Mouse (Mus musculus): ENCODE data around the gene Slc13a4. TPM values are rescaled to one million over a fixed set of nuclear protein-coding genes. Genes with fewer than 3 reads are reported as not detected.

Slc13a4 gene
- polyA plus RNA-seq, 1 experiment from 2014 or later, result 0.21 TPM

- no peaks in the 10 kb centered on the region for H3K9me3 ChIP-seq (ENCODE audit: control insufficient read depth, low read length)
- WGBS, result 92% methylated on average over 7 of the region's 7 CpGs
- H3K27ac ChIP-seq (replicated peaks), result no peak overlapping the region
- no peak overlapping the region for H3K4me2 ChIP-seq (replicated peaks; ENCODE audit: low read depth)
- DNase-seq (ENCODE audit: low spot score) (no peak), ATAC-seq (ENCODE audit: low FRiP score, low TSS enrichment) (no peak)
- H3K9ac ChIP-seq (ENCODE audit: low read length), result no peak overlapping the region
- H3K27me3 ChIP-seq (ENCODE audit: control insufficient read depth, insufficient read depth, low read length), result no peaks in the 10 kb centered on the region
- H3K4me3 ChIP-seq (ENCODE audit: low read depth, low read length), result no peak overlapping the region
- H3K4me1 ChIP-seq (replicated peaks; ENCODE audit: control insufficient read depth, insufficient read depth), result no peaks in the 10 kb centered on the region
- no peaks in the 10 kb centered on the region for H3K36me3 ChIP-seq (ENCODE audit: control insufficient read depth, insufficient read depth, low read length)
- TF ChIP-seq CTCF (IDR thresholded peaks at IDR 0.05; ENCODE audit: low read depth) (no peak), EP300 (optimal IDR thresholded peaks at IDR 0.05) (no peak)
Measured at GRCm38 (mm10) chr6:35302581-35302980, 5.3 kb downstream of the Slc13a4 start.

- Histone ChIP-seq H3K36me3 (ENCODE audit: control insufficient read depth, insufficient read depth, low read length) (no peaks in the 10 kb centered on the region), H3K9me3 (ENCODE audit: control insufficient read depth, low read length) (no peaks in the 10 kb centered on the region), H3K4me3 (ENCODE audit: low read depth, low read length) (no peak overlapping the region), H3K4me2 (replicated peaks; ENCODE audit: low read depth) (no peak overlapping the region), H3K27me3 (ENCODE audit: control insufficient read depth, insufficient read depth, low read length) (no peaks in the 10 kb centered on the region), H3K9ac (ENCODE audit: low read length) (no peak overlapping the region), H3K27ac (replicated peaks) (no peak overlapping the region), H3K4me1 (replicated peaks; ENCODE audit: control insufficient read depth, insufficient read depth) (0 out of 2 replicates have a peak, but pooled peaks cover 2% of the 10 kb centered on the region)
- no peak for TF ChIP-seq CTCF (IDR thresholded peaks at IDR 0.05; ENCODE audit: low read depth)
- TF ChIP-seq EP300 (optimal IDR thresholded peaks at IDR 0.05), result no peak
- 69% methylated on average over 6 of the region's 6 CpGs for WGBS
- ATAC-seq (ENCODE audit: low FRiP score, low TSS enrichment) (no peak), DNase-seq (ENCODE audit: low spot score) (no peak)
Measured at GRCm38 (mm10) chr6:35298323-35298722, 9.6 kb downstream of the Slc13a4 start.

GRCm38 (mm10) chr6:35297516-35298227 lies 10.3 kb downstream of the Slc13a4 start:
- H3K4me3 ChIP-seq (ENCODE audit: low read depth, low read length), result no peak overlapping the region
- TF ChIP-seq EP300 (optimal IDR thresholded peaks at IDR 0.05), result no peak
- no peak for TF ChIP-seq CTCF (IDR thresholded peaks at IDR 0.05; ENCODE audit: low read depth)
- DNase-seq (ENCODE audit: low spot score), result no peak
- no peak overlapping the region for H3K9ac ChIP-seq (ENCODE audit: low read length)
- H3K4me2 ChIP-seq (replicated peaks; ENCODE audit: low read depth), result no peak overlapping the region
- no peak for ATAC-seq (ENCODE audit: low FRiP score, low TSS enrichment)
- H3K27ac ChIP-seq (replicated peaks), result no peak overlapping the region
- H3K36me3 ChIP-seq (ENCODE audit: control insufficient read depth, insufficient read depth, low read length), result no peaks in the 10 kb centered on the region
- 91% methylated on average over 7 of the region's 7 CpGs for WGBS
- H3K9me3 ChIP-seq (ENCODE audit: control insufficient read depth, low read length), result no peaks in the 10 kb centered on the region
- no peaks in the 10 kb centered on the region for H3K27me3 ChIP-seq (ENCODE audit: control insufficient read depth, insufficient read depth, low read length)
- 0 out of 2 replicates have a peak, but pooled peaks cover 2% of the 10 kb centered on the region for H3K4me1 ChIP-seq (replicated peaks; ENCODE audit: control insufficient read depth, insufficient read depth)

GRCm38 (mm10) chr6:35297001-35297400 lies 10.9 kb downstream of the Slc13a4 start:
- ATAC-seq (ENCODE audit: low FRiP score, low TSS enrichment), result no peak; the same call in 1 of the 2 replicates
- H3K4me2 ChIP-seq (replicated peaks; ENCODE audit: low read depth), result no peak overlapping the region

GRCm38 (mm10) chr6:35294964-35295363 lies 13.0 kb downstream of the Slc13a4 start:
- TF ChIP-seq CTCF (IDR thresholded peaks at IDR 0.05; ENCODE audit: low read depth) (no peak), EP300 (optimal IDR thresholded peaks at IDR 0.05) (no peak)
- ATAC-seq (ENCODE audit: low FRiP score, low TSS enrichment) (no peak), DNase-seq (ENCODE audit: low spot score) (no peak)
- no peak overlapping the region for H3K9ac ChIP-seq (ENCODE audit: low read length)
- no peaks in the 10 kb centered on the region for H3K27me3 ChIP-seq (ENCODE audit: control insufficient read depth, insufficient read depth, low read length)
- 0 out of 2 replicates have a peak, but pooled peaks cover 2% of the 10 kb centered on the region for H3K4me1 ChIP-seq (replicated peaks; ENCODE audit: control insufficient read depth, insufficient read depth)
- no peaks in the 10 kb centered on the region for H3K36me3 ChIP-seq (ENCODE audit: control insufficient read depth, insufficient read depth, low read length)
- no peak overlapping the region for H3K4me2 ChIP-seq (replicated peaks; ENCODE audit: low read depth)
- H3K4me3 ChIP-seq (ENCODE audit: low read depth, low read length), result no peak overlapping the region
- no peaks in the 10 kb centered on the region for H3K9me3 ChIP-seq (ENCODE audit: control insufficient read depth, low read length)
- H3K27ac ChIP-seq (replicated peaks), result no peak overlapping the region
- WGBS, result 72% methylated on average over 2 of the region's 2 CpGs

More at GRCm38 (mm10) chr6:35297001-35297400, 10.9 kb downstream of the Slc13a4 start:
- no peak for DNase-seq (ENCODE audit: low spot score)
- Histone ChIP-seq H3K4me1 (replicated peaks; ENCODE audit: control insufficient read depth, insufficient read depth) (0 out of 2 replicates have a peak, but pooled peaks cover 2% of the 10 kb centered on the region), H3K4me3 (ENCODE audit: low read depth, low read length) (no peak overlapping the region), H3K9ac (ENCODE audit: low read length) (no peak overlapping the region), H3K9me3 (ENCODE audit: control insufficient read depth, low read length) (no peaks in the 10 kb centered on the region), H3K27me3 (ENCODE audit: control insufficient read depth, insufficient read depth, low read length) (no peaks in the 10 kb centered on the region), H3K36me3 (ENCODE audit: control insufficient read depth, insufficient read depth, low read length) (no peaks in the 10 kb centered on the region), H3K27ac (replicated peaks) (no peak overlapping the region)
- TF ChIP-seq CTCF (IDR thresholded peaks at IDR 0.05; ENCODE audit: low read depth) (no peak), EP300 (optimal IDR thresholded peaks at IDR 0.05) (no peak)
- WGBS, result 24% methylated on average over 2 of the region's 2 CpGs

- WGBS, result 90% methylated on average over 8 of the region's 8 CpGs
- H3K4me3 ChIP-seq (ENCODE audit: low read depth, low read length), result no peak overlapping the region
- no peak overlapping the region for H3K4me2 ChIP-seq (replicated peaks; ENCODE audit: low read depth)
- H3K9me3 ChIP-seq (ENCODE audit: control insufficient read depth, low read length), result no peaks in the 10 kb centered on the region
- no peaks in the 10 kb centered on the region for H3K36me3 ChIP-seq (ENCODE audit: control insufficient read depth, insufficient read depth, low read length)
- no peak for DNase-seq (ENCODE audit: low spot score)
- TF ChIP-seq EP300 (optimal IDR thresholded peaks at IDR 0.05), result no peak
- TF ChIP-seq CTCF (IDR thresholded peaks at IDR 0.05; ENCODE audit: low read depth), result no peak
- ATAC-seq (ENCODE audit: low FRiP score, low TSS enrichment), result peak; percentile 21; the same call in 1 of the 2 replicates
- H3K27me3 ChIP-seq (ENCODE audit: control insufficient read depth, insufficient read depth, low read length), result no peaks in the 10 kb centered on the region
- no peak overlapping the region for H3K27ac ChIP-seq (replicated peaks)
- H3K4me1 ChIP-seq (replicated peaks; ENCODE audit: control insufficient read depth, insufficient read depth), result peaks cover 6% of the 10 kb centered on the region; the same call in 1 of the 2 replicates
- no peak overlapping the region for H3K9ac ChIP-seq (ENCODE audit: low read length)
Measured at GRCm38 (mm10) chr6:35289676-35290075, 18.3 kb downstream of the Slc13a4 start.

All from stomach, postnatal 0 days (tissue).